Mouse (Mus musculus) NIH3T3 (cell line): ENCODE results near the gene Tlr5.

Experiments used
- DNase-seq: peaks from one replicate; pipeline ENCODE4 v3.0.0-alpha.2; 2012; ENCODE audit warnings: low read depth

Gene Tlr5

DNA sequence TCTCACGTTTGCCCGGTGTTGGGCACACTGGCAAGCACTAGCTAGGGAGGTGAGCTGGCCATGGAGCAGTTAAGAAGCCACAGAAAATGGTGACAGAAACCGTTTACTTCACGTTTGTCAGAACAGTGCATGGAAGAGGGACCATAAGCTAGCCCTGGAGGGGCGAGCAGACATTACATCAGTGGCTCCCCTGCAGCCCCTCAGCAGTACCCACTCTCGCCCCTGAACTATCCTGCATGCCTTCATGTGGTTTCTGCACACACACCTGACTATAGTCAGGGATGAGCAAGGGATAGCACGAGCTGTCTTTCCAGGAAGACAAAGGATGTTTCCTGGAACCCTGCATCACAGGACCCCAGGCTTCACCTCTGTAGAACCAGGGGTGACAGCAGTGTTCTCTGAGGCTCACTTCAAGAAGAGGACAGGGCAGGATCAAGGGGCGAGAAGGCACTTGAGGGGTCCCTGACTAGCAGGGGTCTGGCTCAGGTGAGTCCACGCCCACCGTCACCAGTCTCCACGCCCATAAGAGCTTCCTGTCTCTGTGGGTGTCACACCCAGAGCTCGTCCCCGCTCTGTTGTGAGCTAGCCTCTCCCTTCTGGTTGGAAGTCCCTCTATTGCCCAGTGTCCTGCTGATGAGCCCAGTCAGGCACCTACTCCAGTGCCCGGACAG lies 35.6 kb downstream of the Tlr5 start:
- no peak for DNase-seq

- peak; percentile 85 for DNase-seq
Measured at GRCm38 (mm10) chr1:182991002-182991778, 36.6 kb downstream of the Tlr5 start.
